31 mouse cellular contexts compared by ENCODE assay signal in genomic region chr11:53109701-53110467, GRCm38 (mm10).
DNase-seq lines count a peak whose midpoint lies in the region; ATAC-seq and TF ChIP-seq lines count a peak whose summit lies in the region.
"Had no signal": no experiment of that assay in that cellular context is flagged by ENCODE, and none has a peak within 500 bp of the region (broad histone marks: within the 10 kb centered on the region; RNA-seq: fewer than 3 reads in every experiment).

No protein-coding gene starts in this region.

- no peak for TF ChIP-seq CTCF in kidney, adult 2 months (conservative IDR thresholded peaks at IDR 0.05; ENCODE audit: insufficient read depth, insufficient read length, low read depth, low read length)
- no peak for TF ChIP-seq CTCF in kidney, postnatal 0 days (IDR thresholded peaks at IDR 0.05; ENCODE audit: low read depth)
- TF ChIP-seq CTCF in small intestine, adult 2 months (IDR thresholded peaks at IDR 0.05; ENCODE audit: extremely low read depth, insufficient read length, insufficient replicate concordance, low read depth, low read length) = no peak
- TF ChIP-seq CTCF in liver, postnatal 0 days (IDR thresholded peaks at IDR 0.05; ENCODE audit: low read depth) = no peak

- H3K4me3 ChIP-seq in kidney, embryonic 14.5 days (ENCODE audit: low read length) = no peak overlapping the region
- no peak overlapping the region for H3K4me3 ChIP-seq in kidney, adult 2 months (ENCODE audit: insufficient read depth, low read depth, low read length)
- H3K4me3 ChIP-seq in kidney, postnatal 0 days (replicated peaks; ENCODE audit: low read depth, low read length) = no peak overlapping the region
- no peak overlapping the region for H3K4me3 ChIP-seq in small intestine, adult 2 months (ENCODE audit: low read depth, low read length)
- no peak overlapping the region for H3K4me3 ChIP-seq in liver, postnatal 0 days (ENCODE audit: low read depth, low read length)
- H3K4me3 ChIP-seq: embryonic facial prominence, embryonic 13.5 days; forebrain, embryonic 10.5 days; heart, embryonic 15.5 days; hindbrain, embryonic 12.5 days; liver, embryonic 12.5 days; midbrain, embryonic 15.5 days; neural tube, embryonic 15.5 days had no signal

- H3K27me3 ChIP-seq in kidney, embryonic 14.5 days (ENCODE audit: control insufficient read depth, insufficient read depth, low read length) = no peaks in the 10 kb centered on the region
- H3K27me3 ChIP-seq in kidney, adult 2 months (replicated peaks; ENCODE audit: control insufficient read depth, insufficient read depth, low read length) = no peaks in the 10 kb centered on the region
- H3K27me3 ChIP-seq in kidney, postnatal 0 days (ENCODE audit: insufficient read depth, low read length) = no peaks in the 10 kb centered on the region
- H3K27me3 ChIP-seq in small intestine, adult 2 months (ENCODE audit: control insufficient read depth, insufficient read depth, low read length) = no peaks in the 10 kb centered on the region
- no peaks in the 10 kb centered on the region for H3K27me3 ChIP-seq in liver, postnatal 0 days (ENCODE audit: insufficient read depth, low read length)
- H3K27me3 ChIP-seq: embryonic facial prominence, embryonic 13.5 days; heart, embryonic 15.5 days; hindbrain, embryonic 12.5 days; liver, embryonic 12.5 days; midbrain, embryonic 15.5 days; neural tube, embryonic 15.5 days had no signal

- peak; percentile 75 for DNase-seq in kidney, adult 11 months
- DNase-seq in kidney, adult 2 months = peak; percentile 85
- no peak for DNase-seq in kidney, postnatal 0 days (ENCODE audit: low spot score)
- no peak for DNase-seq in layer of hippocampus, postnatal 10 days (ENCODE audit: low spot score in 2 of 2)
- DNase-seq in liver, postnatal 0 days = no peak
- no peak for DNase-seq in embryo, embryonic 11 days
- DNase-seq: adrenal gland, postnatal 10 days; cerebellum, adult 9-10 months; forebrain, postnatal 0 days; gastrocnemius, postnatal 10 days; heart, postnatal 36 days; layer of hippocampus, postnatal 36 days; left cerebral cortex, postnatal 4 days; lung, adult 18-20 months; lung, postnatal 10 days; retina, postnatal 1 day; right cerebral cortex, postnatal 14 days; thymus, adult 2 months; thymus, postnatal 4 days had no signal

- ATAC-seq in kidney, embryonic 14.5 days (ENCODE audit: low FRiP score, low TSS enrichment) = no peak
- ATAC-seq in kidney, postnatal 0 days (replicated peaks; ENCODE audit: low FRiP score, low read depth) = no peak
- no peak for ATAC-seq in liver, postnatal 0 days
- ATAC-seq: forebrain, postnatal 0 days; hindbrain, postnatal 0 days; liver, embryonic 12.5 days; midbrain, embryonic 15.5 days had no signal

- no peak for TF ChIP-seq EP300 in liver, postnatal 0 days (IDR thresholded peaks at IDR 0.05; ENCODE audit: low read depth)

- no peaks in the 10 kb centered on the region for H3K36me3 ChIP-seq in kidney, embryonic 14.5 days (ENCODE audit: control insufficient read depth, insufficient read depth, low read length)
- no peaks in the 10 kb centered on the region for H3K36me3 ChIP-seq in kidney, adult 2 months (ENCODE audit: control insufficient read depth, insufficient read depth, low read length)
- H3K36me3 ChIP-seq in kidney, postnatal 0 days (ENCODE audit: insufficient read depth, low read length) = no peaks in the 10 kb centered on the region
- H3K36me3 ChIP-seq in small intestine, adult 2 months (ENCODE audit: control insufficient read depth, insufficient read depth, low read length) = no peaks in the 10 kb centered on the region
- H3K36me3 ChIP-seq in liver, postnatal 0 days (replicated peaks; ENCODE audit: insufficient read depth, low read length) = no peaks in the 10 kb centered on the region
- H3K36me3 ChIP-seq: embryonic facial prominence, embryonic 13.5 days; forebrain, embryonic 10.5 days; heart, embryonic 15.5 days; hindbrain, embryonic 12.5 days; liver, embryonic 12.5 days; midbrain, embryonic 15.5 days; neural tube, embryonic 15.5 days had no signal

- no peak overlapping the region for H3K9ac ChIP-seq in kidney, embryonic 14.5 days (ENCODE audit: low read depth, low read length)
- H3K9ac ChIP-seq in kidney, postnatal 0 days (ENCODE audit: low read depth, low read length) = no peak overlapping the region
- H3K9ac ChIP-seq in liver, postnatal 0 days (replicated peaks) = no peak overlapping the region
- H3K9ac ChIP-seq: embryonic facial prominence, embryonic 13.5 days; forebrain, postnatal 0 days; heart, embryonic 15.5 days; hindbrain, embryonic 12.5 days; liver, embryonic 12.5 days; midbrain, embryonic 15.5 days; neural tube, embryonic 15.5 days had no signal

- WGBS in kidney, embryonic 14.5 days = 72% methylated on average over 6 of the region's 6 CpGs
- 37% methylated on average over 6 of the region's 6 CpGs for WGBS in kidney, adult 2 months
- WGBS in kidney, postnatal 0 days = 60% methylated on average over 6 of the region's 6 CpGs
- 18% methylated on average over 6 of the region's 6 CpGs for WGBS in small intestine, adult 2 months
- 65% methylated on average over 6 of the region's 6 CpGs for WGBS in liver, postnatal 0 days (ENCODE audit: insufficient replicate concordance)

- no peaks in the 10 kb centered on the region for H3K9me3 ChIP-seq in kidney, embryonic 14.5 days (ENCODE audit: control insufficient read depth, low read length)
- no peaks in the 10 kb centered on the region for H3K9me3 ChIP-seq in kidney, postnatal 0 days (replicated peaks; ENCODE audit: low read length)
- no peaks in the 10 kb centered on the region for H3K9me3 ChIP-seq in liver, postnatal 0 days (ENCODE audit: low read length)
- H3K9me3 ChIP-seq: embryonic facial prominence, embryonic 13.5 days; forebrain, embryonic 10.5 days; heart, embryonic 15.5 days; hindbrain, embryonic 12.5 days; liver, embryonic 12.5 days; midbrain, embryonic 15.5 days; neural tube, embryonic 15.5 days had no signal

- no peak for TF ChIP-seq POLR2A in kidney, adult 2 months (IDR thresholded peaks at IDR 0.05; ENCODE audit: low read depth, low read length)
- no peak for TF ChIP-seq POLR2A in small intestine, adult 2 months (IDR thresholded peaks at IDR 0.05; ENCODE audit: low read depth, low read length)

- H3K27ac ChIP-seq in kidney, embryonic 14.5 days (ENCODE audit: low read depth, low read length) = no peak overlapping the region
- peak overlapping the region; percentile 75 for H3K27ac ChIP-seq in kidney, adult 2 months (ENCODE audit: insufficient read depth, low read depth, low read length)
- H3K27ac ChIP-seq in kidney, postnatal 0 days = peak overlapping the region; percentile 62
- H3K27ac ChIP-seq in small intestine, adult 2 months (ENCODE audit: insufficient read depth, low read depth, low read length) = peak overlapping the region; percentile 69
- no peak overlapping the region for H3K27ac ChIP-seq in liver, postnatal 0 days (ENCODE audit: low read depth)
- H3K27ac ChIP-seq: embryonic facial prominence, embryonic 13.5 days; forebrain, embryonic 10.5 days; heart, embryonic 15.5 days; hindbrain, embryonic 12.5 days; hindbrain, postnatal 0 days; liver, embryonic 12.5 days; macrophage; midbrain, embryonic 15.5 days; neural tube, embryonic 15.5 days; stomach, postnatal 0 days had no signal

- no peak overlapping the region for H3K4me2 ChIP-seq in kidney, embryonic 14.5 days (replicated peaks; ENCODE audit: low read depth, low read length)
- H3K4me2 ChIP-seq in kidney, postnatal 0 days (ENCODE audit: low read length) = no peak overlapping the region
- no peak overlapping the region for H3K4me2 ChIP-seq in liver, postnatal 0 days (ENCODE audit: low read depth, low read length)
- H3K4me2 ChIP-seq: embryonic facial prominence, embryonic 13.5 days; heart, embryonic 15.5 days; hindbrain, embryonic 12.5 days; liver, embryonic 12.5 days; midbrain, embryonic 15.5 days; neural tube, embryonic 15.5 days had no signal

- peaks cover 5% of the 10 kb centered on the region; the same call in 1 of the 2 replicates for H3K4me1 ChIP-seq in kidney, embryonic 14.5 days (ENCODE audit: control insufficient read depth, insufficient read depth, low read length)
- H3K4me1 ChIP-seq in kidney, adult 2 months (ENCODE audit: control insufficient read depth, insufficient read depth, low read length) = peaks cover 12% of the 10 kb centered on the region; the same call in 1 of the 2 replicates
- no peaks in the 10 kb centered on the region for H3K4me1 ChIP-seq in kidney, postnatal 0 days (replicated peaks; ENCODE audit: insufficient read depth, low read length)
- peaks cover 18% of the 10 kb centered on the region; the same call in 1 of the 2 replicates for H3K4me1 ChIP-seq in small intestine, adult 2 months (ENCODE audit: control insufficient read depth, insufficient read depth, insufficient read length, low read length)
- H3K4me1 ChIP-seq in liver, postnatal 0 days (ENCODE audit: insufficient read depth) = no peaks in the 10 kb centered on the region
- H3K4me1 ChIP-seq: embryonic facial prominence, embryonic 13.5 days; hindbrain, embryonic 12.5 days; liver, embryonic 12.5 days; midbrain, embryonic 15.5 days had no signal

Comparison
In these comparisons a context has a peak if more than half of its experiments do, and no peak if none do; other contexts are left out.
1. DNase-seq: peak in kidney, adult 11 months (single experiment) and kidney, adult 2 months (single experiment); none in kidney, postnatal 0 days (single experiment), layer of hippocampus, postnatal 10 days (0 of 2), liver, postnatal 0 days (single experiment) and embryo, embryonic 11 days (single experiment).
2. H3K27ac ChIP-seq: peak in kidney, adult 2 months (single experiment), kidney, postnatal 0 days (single experiment) and small intestine, adult 2 months (single experiment); none in kidney, embryonic 14.5 days (single experiment) and liver, postnatal 0 days (single experiment).